In the genomic region with DNA sequence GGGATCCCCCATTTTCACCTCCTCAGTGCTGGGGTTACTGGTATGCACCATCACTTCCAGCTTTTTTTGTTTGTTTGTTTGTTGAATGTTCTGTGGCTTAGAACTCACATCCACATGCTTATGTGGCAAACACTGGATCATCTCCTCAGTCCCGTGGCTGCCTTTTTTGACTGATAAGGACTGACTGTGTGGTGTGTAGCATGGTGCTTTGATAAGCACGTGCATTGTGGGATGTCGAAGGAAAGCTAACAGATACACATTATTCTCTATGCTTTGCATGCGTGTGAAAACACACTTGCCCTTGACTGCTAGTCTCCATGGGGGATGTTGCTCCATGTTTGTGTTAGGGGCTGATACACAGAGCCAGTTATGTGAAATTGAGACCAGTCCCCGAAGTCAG, we compare ENCODE assay signal across 23 mouse cellular contexts.
"Had no signal": no experiment of that assay in that cellular context is flagged by ENCODE, and none has a peak within 500 bp of the region (broad histone marks: within the 10 kb centered on the region; RNA-seq: fewer than 3 reads in every experiment).

No protein-coding gene starts in this region.

- DNase-seq: gastrocnemius, adult 2 months; gastrocnemius, postnatal 10 days; gastrocnemius, postnatal 25 days; heart, adult 18-20 months; heart, postnatal 14 days; heart, postnatal 36 days; kidney, adult 11 months; kidney, adult 2 months; kidney, adult 9 months; kidney, postnatal 10 days; kidney, postnatal 36 days; layer of hippocampus, adult 9-11 months; layer of hippocampus, postnatal 36 days; left cerebral cortex, postnatal 4 days had no signal

- H3K4me3 ChIP-seq: gastrocnemius, adult 2 months; heart, embryonic 10.5 days; heart, embryonic 13.5 days; heart, embryonic 15.5 days; hindbrain, embryonic 13.5 days; hindbrain, embryonic 15.5 days; limb, embryonic 13.5 days; limb, embryonic 15.5 days had no signal

- H3K27me3 ChIP-seq: heart, embryonic 13.5 days; heart, embryonic 15.5 days; hindbrain, embryonic 13.5 days; hindbrain, embryonic 15.5 days; limb, embryonic 13.5 days; limb, embryonic 15.5 days had no signal

- ATAC-seq: hindbrain, postnatal 0 days; intestine, embryonic 16.5 days had no signal

- H3K9ac ChIP-seq: heart, embryonic 13.5 days; heart, embryonic 15.5 days; hindbrain, embryonic 13.5 days; hindbrain, embryonic 15.5 days; limb, embryonic 13.5 days; limb, embryonic 15.5 days had no signal

- H3K27ac ChIP-seq: gastrocnemius, adult 2 months; heart, embryonic 10.5 days; heart, embryonic 13.5 days; heart, embryonic 15.5 days; hindbrain, embryonic 13.5 days; hindbrain, embryonic 15.5 days; hindbrain, postnatal 0 days; limb, embryonic 13.5 days; limb, embryonic 15.5 days had no signal

- H3K4me2 ChIP-seq: heart, embryonic 13.5 days; heart, embryonic 15.5 days; hindbrain, embryonic 13.5 days; hindbrain, embryonic 15.5 days; limb, embryonic 13.5 days; limb, embryonic 15.5 days had no signal

- H3K9me3 ChIP-seq: heart, embryonic 10.5 days; heart, embryonic 13.5 days; heart, embryonic 15.5 days; hindbrain, embryonic 13.5 days; hindbrain, embryonic 15.5 days; limb, embryonic 13.5 days; limb, embryonic 15.5 days had no signal
